Mouse (Mus musculus) v-Abl transformed pro-B cells (cell line): ENCODE data around the gene Gsg1.

Source experiments
- in situ Hi-C, 2 experiments: fragments of 400-800 bp; cut with MboI; formaldehyde crosslinking; loops; one replicate each; pipeline ENCODE4 v1.15.1; 2025; ENCODE audit not compliant: unreplicated experiment in 2 of 2

The Gsg1 gene

GRCm38 (mm10) chr6:135223786-135224416 lies 30.2 kb downstream of the Gsg1 start:
- in situ Hi-C loops, result loop anchor here in 1 of 2 experiments (25.0 kb wide), 3 partner anchors 1238 to 1713 kb away; partner anchors contain the start of gene Arhgdib

- in situ Hi-C loops, result loop anchor here in 1 of 2 experiments (25.0 kb wide), 3 partner anchors 1242 to 1717 kb away; partner anchors contain the start of gene Arhgdib
These were observed 34.2 kb downstream of the Gsg1 start for GRCm38 (mm10) chr6:135219916-135220315.

GRCm38 (mm10) chr6:135218330-135218729 lies 35.8 kb downstream of the Gsg1 start:
- in situ Hi-C loops, result loop anchor here in 1 of 2 experiments (25.0 kb wide), 3 partner anchors 1244 to 1719 kb away; partner anchors contain the start of gene Arhgdib

- in situ Hi-C loops, result loop anchor here in 1 of 2 experiments (25.0 kb wide), 3 partner anchors 1250 to 1725 kb away; partner anchors contain the start of gene Arhgdib
These were observed 41.5 kb downstream of the Gsg1 start for GRCm38 (mm10) chr6:135212666-135213065.

- in situ Hi-C loops, result loop anchor here in 1 of 2 experiments (25.0 kb wide), 3 partner anchors 1251 to 1726 kb away; partner anchors contain the start of gene Arhgdib
These were observed 43.0 kb downstream of the Gsg1 start for GRCm38 (mm10) chr6:135211169-135211568.

- in situ Hi-C loops, result loop anchor here in 1 of 2 experiments (25.0 kb wide), 3 partner anchors 1255 to 1730 kb away; partner anchors contain the start of gene Arhgdib
These were observed 47.2 kb downstream of the Gsg1 start for GRCm38 (mm10) chr6:135206909-135207308.

- in situ Hi-C loops, result loop anchor here in 1 of 2 experiments (25.0 kb wide), 3 partner anchors 1256 to 1731 kb away; partner anchors contain the start of gene Arhgdib
These were observed 48.3 kb downstream of the Gsg1 start for GRCm38 (mm10) chr6:135205802-135206201.

GRCm38 (mm10) chr6:135204869-135205268 lies 49.3 kb downstream of the Gsg1 start:
- in situ Hi-C loops, result loop anchor here in 1 of 2 experiments (25.0 kb wide), 3 partner anchors 1257 to 1732 kb away; partner anchors contain the start of gene Arhgdib

- in situ Hi-C loops, result loop anchor here in 1 of 2 experiments (25.0 kb wide), 3 partner anchors 1259 to 1734 kb away; partner anchors contain the start of gene Arhgdib
These were observed 50.4 kb downstream of the Gsg1 start for GRCm38 (mm10) chr6:135203737-135204136.

- in situ Hi-C loops, result loop anchor here in 1 of 2 experiments (25.0 kb wide), 3 partner anchors 1260 to 1735 kb away; partner anchors contain the start of gene Arhgdib
These were observed 51.5 kb downstream of the Gsg1 start for GRCm38 (mm10) chr6:135202668-135203067.

- in situ Hi-C loops, result loop anchor here in 1 of 2 experiments (25.0 kb wide), 3 partner anchors 1262 to 1737 kb away; partner anchors contain the start of gene Arhgdib
These were observed 53.8 kb downstream of the Gsg1 start for GRCm38 (mm10) chr6:135200122-135200957.

GRCm38 (mm10) chr6:135198726-135199125 lies 55.4 kb downstream of the Gsg1 start:
- in situ Hi-C loops, result no loop called here

- in situ Hi-C loops, result no loop called here
These were observed 56.1 kb downstream of the Gsg1 start, which contains the start of the genes Fam234b and Hebp1 for GRCm38 (mm10) chr6:135197921-135198532. Gene Fam234b (plus strand): TSS chr6:135197977. Gene Hebp1 (minus strand): TSS chr6:135198022.

GRCm38 (mm10) chr6:135197446-135197845 lies 56.7 kb downstream of the Gsg1 start:
- in situ Hi-C loops, result no loop called here

GRCm38 (mm10) chr6:135196707-135197106 lies 57.4 kb downstream of the Gsg1 start:
- in situ Hi-C loops, result no loop called here

- in situ Hi-C loops, result loop anchor here in 1 of 2 experiments (5.0 kb wide), 1 partner anchor 32 kb away; no protein-coding TSS in a partner anchor
These were observed 59.2 kb downstream of the Gsg1 start for GRCm38 (mm10) chr6:135194907-135195306.

- in situ Hi-C loops, result loop anchor here in 1 of 2 experiments (5.0 kb wide), 1 partner anchor 34 kb away; no protein-coding TSS in a partner anchor
These were observed 60.4 kb downstream of the Gsg1 start for GRCm38 (mm10) chr6:135193733-135194132.

GRCm38 (mm10) chr6:135192993-135193392 lies 61.2 kb downstream of the Gsg1 start:
- in situ Hi-C loops, result loop anchor here in 1 of 2 experiments (5.0 kb wide), 1 partner anchor 34 kb away; no protein-coding TSS in a partner anchor

- in situ Hi-C loops, result loop anchor here in 1 of 2 experiments (5.0 kb wide), 1 partner anchor 35 kb away; no protein-coding TSS in a partner anchor
These were observed 62.2 kb downstream of the Gsg1 start for GRCm38 (mm10) chr6:135191906-135192305.
